Mouse (Mus musculus) liver, adult 2 months (tissue): ENCODE data around the gene Sbno2. TPM values are rescaled to one million over a fixed set of nuclear protein-coding genes. Genes with fewer than 3 reads are reported as not detected.

Source experiments
- DNase-seq: peaks from one replicate; pipeline ENCODE4 v3.0.0-alpha.2; 2011; ENCODE audit warnings: low read depth, low spot score; ENCODE audit errors: extremely low read depth
- H3K27ac ChIP-seq: fragments of 200-500 bp; replicated peaks from 2 replicates; pipeline ENCODE4 v1.5.1; 2012; ENCODE audit warnings: low read depth, mild to moderate bottlenecking, control low read depth, inconsistent platforms, low read length; ENCODE audit not compliant: insufficient read depth
- H3K27me3 ChIP-seq: fragments of 200-500 bp; 2 replicates; pipeline ENCODE4 v1.6.1; 2012; ENCODE audit warnings: mild to moderate bottlenecking, moderate library complexity, low read length, inconsistent platforms; ENCODE audit not compliant: control insufficient read depth, insufficient read depth
- H3K36me3 ChIP-seq: fragments of 200-500 bp; 2 replicates; pipeline ENCODE4 v1.6.1; 2012; ENCODE audit warnings: low read length, inconsistent platforms; ENCODE audit not compliant: control insufficient read depth, insufficient read depth
- H3K4me1 ChIP-seq: fragments of 200-500 bp; 2 replicates; pipeline ENCODE4 v1.6.1; 2011; ENCODE audit warnings: low read length; ENCODE audit not compliant: control insufficient read depth, insufficient read depth
- H3K4me3 ChIP-seq: fragments of 200-500 bp; 2 replicates; pipeline ENCODE4 v1.5.1; 2011; ENCODE audit warnings: low read depth, mild to moderate bottlenecking, control low read depth, low read length, moderate library complexity; ENCODE audit not compliant: insufficient read depth
- H3K79me2 ChIP-seq: fragments of 200-500 bp; 2 replicates; pipeline ENCODE4 v1.6.1; 2012; ENCODE audit warnings: inconsistent platforms, mild to moderate bottlenecking, low read length, moderate library complexity; ENCODE audit not compliant: control insufficient read depth, insufficient read depth
- H3K9ac ChIP-seq: fragments of 200-500 bp; 2 replicates; pipeline ENCODE4 v1.6.1; 2012; ENCODE audit warnings: low read depth, mild to moderate bottlenecking, control low read depth, inconsistent platforms, low read length
- CTCF ChIP-seq: fragments of 200-500 bp; IDR thresholded peaks from 2 replicates; pipeline ENCODE4 v1.5.1; 2011; ENCODE audit warnings: low read depth, low read length, control low read depth
- POLR2A ChIP-seq: fragments of 200-500 bp; IDR thresholded peaks from 2 replicates; pipeline ENCODE4 v1.6.1; 2011; ENCODE audit warnings: low read length, control low read depth; ENCODE audit not compliant: insufficient read depth; ENCODE audit errors: extremely low read depth
- WGBS: fragments of 180-500 bp; shearing (Covaris S2); methylation state at CpG from one replicate; pipeline ENCODE4 v1.1.7; 2018; 5-methylcytosine and 5-hydroxymethylcytosine counted together
- polyA plus RNA-seq: library from polyadenylated mRNA; depleted of rRNA; stranded (reverse); fragments of >200 nt; gene quantifications from 2 replicates; pipeline ENCODE4 v1.2.3, GENCODE M21; 2012
- total RNA-seq: library from RNA; depleted of rRNA; stranded (reverse); fragments of >200 nt; gene quantifications from 2 replicates; pipeline ENCODE4 v1.2.3, GENCODE M21; 2014

The Sbno2 gene
- total and polyA plus RNA-seq, 2 experiments: 8.9 to 25.9 TPM

GRCm38 (mm10) chr10:80076386-80076785, 29.0 kb downstream of the Sbno2 start:
- peaks cover 29% of the 10 kb centered on the region for H3K4me1 ChIP-seq
- peaks cover 13% of the 10 kb centered on the region; the same call in 1 of the 2 replicates for H3K36me3 ChIP-seq
- no peak for DNase-seq
- WGBS: 95% methylated on average over 4 of the region's 4 CpGs
- peaks cover 12% of the 10 kb centered on the region; the same call in 1 of the 2 replicates for H3K79me2 ChIP-seq
- TF ChIP-seq CTCF (no peak), POLR2A (no peak)
- H3K9ac ChIP-seq: no peak overlapping the region
- H3K4me3 ChIP-seq: no peak overlapping the region
- H3K27ac ChIP-seq: no peak overlapping the region
- H3K27me3 ChIP-seq: no peaks in the 10 kb centered on the region

GRCm38 (mm10) chr10:80075924-80076323, 29.4 kb downstream of the Sbno2 start:
- Histone ChIP-seq H3K36me3 (peaks cover 12% of the 10 kb centered on the region; the same call in 1 of the 2 replicates), H3K4me3 (no peak overlapping the region), H3K4me1 (peaks cover 30% of the 10 kb centered on the region), H3K27ac (no peak overlapping the region), H3K79me2 (peaks cover 12% of the 10 kb centered on the region; the same call in 1 of the 2 replicates), H3K27me3 (no peaks in the 10 kb centered on the region), H3K9ac (no peak overlapping the region)
- no peak for DNase-seq
- no peak for TF ChIP-seq POLR2A
- TF ChIP-seq CTCF: no peak
- WGBS: 93% methylated on average over 1 of the region's 1 CpGs

- Histone ChIP-seq H3K79me2 (peaks cover 7% of the 10 kb centered on the region; the same call in 1 of the 2 replicates), H3K27me3 (no peaks in the 10 kb centered on the region), H3K36me3 (peaks cover 4% of the 10 kb centered on the region; the same call in 1 of the 2 replicates), H3K9ac (peak overlapping the region; percentile 78), H3K4me1 (peaks cover 37% of the 10 kb centered on the region), H3K4me3 (peak overlapping the region; percentile 67), H3K27ac (peak overlapping the region; percentile 65)
- TF ChIP-seq POLR2A (no peak), CTCF (peak; percentile 40)
- WGBS: 64% methylated on average over 28 of the region's 28 CpGs
- DNase-seq: no peak
These were observed 30.4 kb downstream of the Sbno2 start for GRCm38 (mm10) chr10:80074813-80075601.

GRCm38 (mm10) chr10:80072623-80073489, 32.5 kb downstream of the Sbno2 start:
- Histone ChIP-seq H3K27ac (peak overlapping the region; percentile 84; the same call in 1 of the 2 replicates), H3K36me3 (no peaks in the 10 kb centered on the region), H3K79me2 (peaks cover 3% of the 10 kb centered on the region; the same call in 1 of the 2 replicates), H3K4me1 (peaks cover 44% of the 10 kb centered on the region), H3K4me3 (no peak overlapping the region), H3K27me3 (no peaks in the 10 kb centered on the region), H3K9ac (peak overlapping the region; percentile 1; the same call in 1 of the 2 replicates)
- DNase-seq: no peak
- TF ChIP-seq CTCF: no peak
- no peak for TF ChIP-seq POLR2A
- 74% methylated on average over 20 of the region's 20 CpGs for WGBS

GRCm38 (mm10) chr10:80071516-80071900, 33.9 kb downstream of the Sbno2 start:
- H3K4me3 ChIP-seq: no peak overlapping the region
- DNase-seq: no peak
- peak overlapping the region; percentile 84 for H3K27ac ChIP-seq
- H3K36me3 ChIP-seq: no peaks in the 10 kb centered on the region
- H3K79me2 ChIP-seq: peaks cover 3% of the 10 kb centered on the region; the same call in 1 of the 2 replicates
- peaks cover 44% of the 10 kb centered on the region for H3K4me1 ChIP-seq
- peak overlapping the region; percentile 44 for H3K9ac ChIP-seq
- H3K27me3 ChIP-seq: no peaks in the 10 kb centered on the region
- 9% methylated on average over 3 of the region's 3 CpGs for WGBS
- TF ChIP-seq CTCF (no peak), POLR2A (no peak)
